Mouse (Mus musculus) embryo, embryonic 11.5 days (tissue): ENCODE measurements around the gene Ptprn.

ENCODE experiments used
- DNase-seq: peaks from one replicate; pipeline ENCODE4 v3.0.0-alpha.2; 2012; ENCODE audit warnings: low read depth, low spot score

Gene Ptprn

GRCm38 (mm10) chr1:75223532-75223931, 40.8 kb downstream of the Ptprn start:
- no peak for DNase-seq

GRCm38 (mm10) chr1:75222926-75223325, 41.4 kb downstream of the Ptprn start:
- DNase-seq = no peak

- no peak for DNase-seq
Measured at GRCm38 (mm10) chr1:75221538-75221937, 42.8 kb downstream of the Ptprn start.

GRCm38 (mm10) chr1:75219531-75219930, 44.8 kb downstream of the Ptprn start, which contains the start of gene Tuba4a:
Gene Tuba4a (minus strand): TSS chr1:75219865.
- no peak for DNase-seq

GRCm38 (mm10) chr1:75219078-75219477, 45.2 kb downstream of the Ptprn start:
- DNase-seq = peak; percentile 63

GRCm38 (mm10) chr1:75218227-75219001, 45.9 kb downstream of the Ptprn start:
- DNase-seq = no peak

GRCm38 (mm10) chr1:75217893-75218226, 46.4 kb downstream of the Ptprn start:
- no peak for DNase-seq

- DNase-seq = no peak
Measured at GRCm38 (mm10) chr1:75216797-75217585, 47.3 kb downstream of the Ptprn start.

GRCm38 (mm10) chr1:75215785-75216184, 48.5 kb downstream of the Ptprn start:
- DNase-seq = no peak

GRCm38 (mm10) chr1:75214886-75215285, 49.4 kb downstream of the Ptprn start:
- DNase-seq = no peak

- no peak for DNase-seq
Measured at GRCm38 (mm10) chr1:75214442-75214841, 49.9 kb downstream of the Ptprn start.

- no peak for DNase-seq
Measured at GRCm38 (mm10) chr1:75213096-75213495, 51.2 kb downstream of the Ptprn start.

- DNase-seq = no peak
Measured at GRCm38 (mm10) chr1:75212542-75212941, 51.8 kb downstream of the Ptprn start.

GRCm38 (mm10) chr1:75211141-75211708, 53.1 kb downstream of the Ptprn start:
- no peak for DNase-seq

GRCm38 (mm10) chr1:75210136-75211087, 53.9 kb downstream of the Ptprn start, which contains the start of the genes Glb1l and Stk16:
Gene Glb1l (minus strand): TSS chr1:75210813.
Gene Stk16 (plus strand): TSS chr1:75210838.
- peak; percentile 93 for DNase-seq

- no peak for DNase-seq
Measured at GRCm38 (mm10) chr1:75208967-75209678, 55.2 kb downstream of the Ptprn start.

- no peak for DNase-seq
Measured at GRCm38 (mm10) chr1:75201236-75201635, 63.1 kb downstream of the Ptprn start.
